Mouse (Mus musculus): ENCODE data around the gene H2al1f. TPM values are rescaled to one million over a fixed set of nuclear protein-coding genes. Genes with fewer than 3 reads are reported as not detected.

The H2al1f gene
- total and polyA plus RNA-seq, 2 experiments from 2014 or later = not detected

DNA sequence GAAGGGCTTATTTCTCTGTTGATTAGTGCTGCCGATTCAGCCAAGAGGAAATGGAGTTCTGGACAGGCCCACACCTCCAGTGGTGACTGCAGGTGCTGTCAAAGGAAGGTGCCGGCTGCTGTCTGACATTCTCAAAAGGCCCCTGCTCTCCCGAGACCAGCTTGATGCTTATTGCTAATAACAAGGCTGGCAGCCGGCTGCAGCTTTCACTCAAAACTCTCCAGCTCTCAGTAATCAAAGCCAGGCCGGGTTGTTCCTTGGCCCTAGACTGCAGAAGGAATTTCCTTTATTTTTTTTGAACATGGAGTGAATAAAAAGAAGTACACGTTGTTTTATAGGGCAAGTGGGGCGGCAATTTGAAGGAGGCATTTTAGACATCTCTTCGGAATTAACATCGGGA, 30.8 kb downstream of the H2al1f start:
- H3K4me3 ChIP-seq (ENCODE audit: low read length) = no peak overlapping the region
- no peaks in the 10 kb centered on the region for H3K9me3 ChIP-seq (ENCODE audit: low read length)
- H3K4me2 ChIP-seq (ENCODE audit: low read depth, low read length) = no peak overlapping the region
- H3K9ac ChIP-seq (replicated peaks; ENCODE audit: low read length) = no peak overlapping the region
- peak; percentile 6 for DNase-seq (ENCODE audit: low spot score)
- H3K27ac ChIP-seq = no peak overlapping the region
- no peaks in the 10 kb centered on the region for H3K36me3 ChIP-seq (ENCODE audit: insufficient read depth, low read length)
- no peaks in the 10 kb centered on the region for H3K27me3 ChIP-seq (ENCODE audit: insufficient read depth, low read length)
- ATAC-seq = no peak
- TF ChIP-seq CTCF (IDR thresholded peaks at IDR 0.05; ENCODE audit: low read depth) = no peak
- 60% methylated on average over 9 of the region's 9 CpGs for WGBS
- H3K4me1 ChIP-seq (ENCODE audit: insufficient read depth, low read length) = no peaks in the 10 kb centered on the region

DNA sequence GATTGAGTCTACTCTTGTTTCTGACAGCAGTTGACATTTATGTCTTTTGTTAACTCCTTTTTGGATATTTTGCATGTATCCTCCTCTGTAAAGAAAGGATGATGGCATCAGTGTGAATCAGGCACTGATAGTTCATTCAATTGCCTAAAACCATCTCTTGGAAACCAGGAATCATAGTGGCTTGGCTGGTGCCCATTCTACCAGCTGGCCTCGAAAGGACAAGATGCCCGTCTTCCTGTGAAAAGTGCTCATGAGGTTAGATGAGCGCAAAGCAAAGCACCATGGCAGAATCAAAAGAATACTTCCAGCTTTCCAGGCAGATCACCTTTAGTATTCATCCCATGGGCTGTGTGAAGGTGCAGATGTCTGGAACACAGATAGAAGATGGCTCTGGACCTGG, 31.8 kb downstream of the H2al1f start:
- no peak for DNase-seq (ENCODE audit: low spot score)
- no peaks in the 10 kb centered on the region for H3K9me3 ChIP-seq (ENCODE audit: low read length)
- no peak overlapping the region for H3K4me2 ChIP-seq (ENCODE audit: low read depth, low read length)
- H3K9ac ChIP-seq (replicated peaks; ENCODE audit: low read length) = no peak overlapping the region
- H3K4me1 ChIP-seq (ENCODE audit: insufficient read depth, low read length) = no peaks in the 10 kb centered on the region
- no peak for TF ChIP-seq CTCF (IDR thresholded peaks at IDR 0.05; ENCODE audit: low read depth)
- no peak overlapping the region for H3K27ac ChIP-seq
- H3K27me3 ChIP-seq (ENCODE audit: insufficient read depth, low read length) = no peaks in the 10 kb centered on the region
- no peak overlapping the region for H3K4me3 ChIP-seq (ENCODE audit: low read length)
- H3K36me3 ChIP-seq (ENCODE audit: insufficient read depth, low read length) = no peaks in the 10 kb centered on the region
- no peak for ATAC-seq
- 78% methylated on average over 3 of the region's 3 CpGs for WGBS

DNA sequence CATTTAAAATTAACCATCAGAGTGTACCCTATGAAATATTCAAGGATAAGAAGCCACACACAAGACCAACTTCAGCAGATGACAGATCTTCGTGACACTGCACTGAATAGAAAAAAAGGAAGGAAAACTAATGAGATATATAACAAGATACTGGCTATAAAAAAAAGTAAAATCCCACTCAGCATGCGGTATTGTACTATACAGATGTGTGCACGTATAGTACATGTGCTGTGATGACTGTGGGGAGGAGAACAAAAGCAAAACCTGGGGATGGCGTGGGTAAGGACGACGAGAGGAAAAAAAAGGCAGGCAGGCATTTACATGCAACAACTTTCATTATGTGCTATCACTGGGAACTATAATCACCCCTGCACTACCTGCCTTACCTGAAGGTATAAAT, 45.9 kb downstream of the H2al1f start:
- no peaks in the 10 kb centered on the region for H3K4me1 ChIP-seq (ENCODE audit: insufficient read depth, low read length)
- DNase-seq (ENCODE audit: low spot score) (no peak), ATAC-seq (no peak)
- H3K36me3 ChIP-seq (ENCODE audit: insufficient read depth, low read length) = no peaks in the 10 kb centered on the region
- no peaks in the 10 kb centered on the region for H3K27me3 ChIP-seq (ENCODE audit: insufficient read depth, low read length)
- WGBS = 78% methylated on average over 6 of the region's 6 CpGs
- no peak overlapping the region for H3K27ac ChIP-seq
- H3K4me2 ChIP-seq (ENCODE audit: low read depth, low read length) = no peak overlapping the region
- H3K9ac ChIP-seq (replicated peaks; ENCODE audit: low read length) = no peak overlapping the region
- H3K4me3 ChIP-seq (ENCODE audit: low read length) = no peak overlapping the region
- H3K9me3 ChIP-seq (ENCODE audit: low read length) = no peaks in the 10 kb centered on the region
- TF ChIP-seq CTCF (IDR thresholded peaks at IDR 0.05; ENCODE audit: low read depth) = no peak

DNA sequence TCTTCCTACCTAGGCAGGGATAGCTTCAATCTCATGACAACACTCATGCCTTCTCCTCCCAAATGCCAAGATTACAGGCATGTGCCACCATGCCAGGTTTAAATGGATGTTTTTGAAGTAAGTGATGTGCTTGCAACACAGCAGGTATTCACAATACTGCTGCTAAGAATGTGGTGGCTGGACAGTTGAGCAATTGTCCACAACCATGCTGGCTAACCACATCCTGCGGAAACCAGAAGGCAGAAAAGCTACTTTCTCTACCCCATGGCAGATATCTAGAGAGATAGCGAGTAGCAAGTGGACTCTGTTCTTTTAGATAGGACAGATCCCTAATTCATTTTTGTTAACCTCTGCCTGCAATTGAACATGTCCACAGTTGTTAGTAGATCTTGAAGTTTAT, 46.3 kb downstream of the H2al1f start:
- ATAC-seq = no peak
- WGBS = 89% methylated on average over 2 of the region's 2 CpGs
- no peaks in the 10 kb centered on the region for H3K27me3 ChIP-seq (ENCODE audit: insufficient read depth, low read length)
- no peak overlapping the region for H3K4me3 ChIP-seq (ENCODE audit: low read length)
- DNase-seq (ENCODE audit: low spot score) = no peak
- no peak overlapping the region for H3K27ac ChIP-seq
- no peak overlapping the region for H3K4me2 ChIP-seq (ENCODE audit: low read depth, low read length)
- H3K9me3 ChIP-seq (ENCODE audit: low read length) = no peaks in the 10 kb centered on the region
- no peaks in the 10 kb centered on the region for H3K36me3 ChIP-seq (ENCODE audit: insufficient read depth, low read length)
- no peak overlapping the region for H3K9ac ChIP-seq (replicated peaks; ENCODE audit: low read length)
- TF ChIP-seq CTCF (IDR thresholded peaks at IDR 0.05; ENCODE audit: low read depth) = no peak
- H3K4me1 ChIP-seq (ENCODE audit: insufficient read depth, low read length) = no peaks in the 10 kb centered on the region

DNA sequence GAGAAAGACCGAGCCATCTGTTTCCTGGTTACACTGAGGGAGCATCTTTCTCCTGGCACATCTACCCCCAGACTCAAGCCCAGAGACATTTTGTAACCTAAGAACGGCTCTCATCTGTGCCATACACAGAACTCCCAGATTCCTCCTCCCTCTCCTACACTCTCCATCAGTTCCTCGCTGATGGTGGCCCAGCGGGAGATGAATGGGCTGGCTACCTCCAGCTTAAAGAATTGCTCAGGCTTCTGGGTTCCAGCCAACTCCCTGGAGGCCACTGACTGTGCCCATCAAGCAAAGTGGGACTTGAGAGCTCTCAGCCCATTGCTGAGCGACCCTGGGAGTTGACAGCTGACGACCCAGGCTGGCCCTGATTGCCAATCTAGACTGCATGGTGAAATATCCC, 48.9 kb downstream of the H2al1f start:
- no peak for TF ChIP-seq CTCF (IDR thresholded peaks at IDR 0.05; ENCODE audit: low read depth)
- H3K27ac ChIP-seq = no peak overlapping the region
- WGBS = 41% methylated on average over 6 of the region's 6 CpGs
- no peak overlapping the region for H3K9ac ChIP-seq (replicated peaks; ENCODE audit: low read length)
- DNase-seq (ENCODE audit: low spot score) (peak; percentile 61), ATAC-seq (peak; percentile 53; the same call in 1 of the 2 replicates)
- no peaks in the 10 kb centered on the region for H3K9me3 ChIP-seq (ENCODE audit: low read length)
- H3K36me3 ChIP-seq (ENCODE audit: insufficient read depth, low read length) = no peaks in the 10 kb centered on the region
- no peaks in the 10 kb centered on the region for H3K4me1 ChIP-seq (ENCODE audit: insufficient read depth, low read length)
- H3K4me2 ChIP-seq (ENCODE audit: low read depth, low read length) = no peak overlapping the region
- H3K27me3 ChIP-seq (ENCODE audit: insufficient read depth, low read length) = no peaks in the 10 kb centered on the region
- no peak overlapping the region for H3K4me3 ChIP-seq (ENCODE audit: low read length)

Other genes with a start within 250 kb of the H2al1f start
- gene H2al1a, start 15.9 kb upstream of the H2al1f start, total RNA-seq (2014; rRNA removed) = not detected in 2 replicates
- not detected in 2 replicates for gene H2al1a, start 15.9 kb upstream of the H2al1f start, polyA plus RNA-seq (2015; fragmentation: Nextera tagmentation; extraction: Ambion mirVana)
- gene H2al1b, start 12.7 kb upstream of the H2al1f start, total RNA-seq (2014; rRNA removed) = not detected in 2 replicates
- not detected in 2 replicates for gene H2al1b, start 12.7 kb upstream of the H2al1f start, polyA plus RNA-seq (2015; fragmentation: Nextera tagmentation; extraction: Ambion mirVana)
- not detected in 2 replicates for gene H2al1c, start 9.5 kb upstream of the H2al1f start, total RNA-seq (2014; rRNA removed)
- gene H2al1c, start 9.5 kb upstream of the H2al1f start, polyA plus RNA-seq (2015; fragmentation: Nextera tagmentation; extraction: Ambion mirVana) = not detected in 2 replicates
- gene H2al1d, start 6.3 kb upstream of the H2al1f start, total RNA-seq (2014; rRNA removed) = not detected in 2 replicates
- not detected in 2 replicates for gene H2al1d, start 6.3 kb upstream of the H2al1f start, polyA plus RNA-seq (2015; fragmentation: Nextera tagmentation; extraction: Ambion mirVana)
- gene H2al1e, start 3.2 kb upstream of the H2al1f start, total RNA-seq (2014; rRNA removed) = not detected in 2 replicates
- gene H2al1e, start 3.2 kb upstream of the H2al1f start, polyA plus RNA-seq (2015; fragmentation: Nextera tagmentation; extraction: Ambion mirVana) = not detected in 2 replicates
- gene H2al1g, start 3.1 kb downstream of the H2al1f start, total RNA-seq (2014; rRNA removed) = not detected in 2 replicates
- gene H2al1g, start 3.1 kb downstream of the H2al1f start, polyA plus RNA-seq (2015; fragmentation: Nextera tagmentation; extraction: Ambion mirVana) = not detected in 2 replicates
- gene H2al1h, start 6.3 kb downstream of the H2al1f start, total RNA-seq (2014; rRNA removed) = not detected in 2 replicates
- gene H2al1h, start 6.3 kb downstream of the H2al1f start, polyA plus RNA-seq (2015; fragmentation: Nextera tagmentation; extraction: Ambion mirVana) = not detected in 2 replicates
- not detected in 2 replicates for gene H2al1i, start 9.5 kb downstream of the H2al1f start, total RNA-seq (2014; rRNA removed)
- not detected in 2 replicates for gene H2al1i, start 9.5 kb downstream of the H2al1f start, polyA plus RNA-seq (2015; fragmentation: Nextera tagmentation; extraction: Ambion mirVana)
- not detected in 2 replicates for gene H2al1j, start 12.7 kb downstream of the H2al1f start, total RNA-seq (2014; rRNA removed)
- not detected in 2 replicates for gene H2al1j, start 12.7 kb downstream of the H2al1f start, polyA plus RNA-seq (2015; fragmentation: Nextera tagmentation; extraction: Ambion mirVana)